Comparison of ENCODE assay signal across 8 mouse cellular contexts in genomic region chr12:22030717-22031116, GRCm38 (mm10).
DNase-seq lines count a peak whose midpoint lies in the region; ATAC-seq lines count a peak whose summit lies in the region.
"Not testable (repeated sequence)": the region's sequence is repeated elsewhere in the genome, so short reads cannot be mapped to it uniquely, and the experiment has no call there.

No protein-coding gene starts in this region.

- H3K27me3 ChIP-seq in forebrain, embryonic 10.5 days (ENCODE audit: poor library complexity, severe bottlenecking); heart, embryonic 15.5 days; limb, embryonic 11.5 days (ENCODE audit: control insufficient read depth, insufficient read depth, low read length); midbrain, embryonic 11.5 days (ENCODE audit: control insufficient read depth, insufficient read depth, low read length); stomach, embryonic 15.5 days (replicated peaks): not testable (repeated sequence)

- not testable (repeated sequence) for H3K27ac ChIP-seq in forebrain, embryonic 10.5 days; heart, embryonic 15.5 days; limb, embryonic 11.5 days (replicated peaks; ENCODE audit: low read depth, low read length); midbrain, embryonic 11.5 days (ENCODE audit: low read depth, low read length); stomach, embryonic 15.5 days

- peak; percentile 36 for DNase-seq in 416B (ENCODE audit: low read depth)
- peak; percentile 55 for DNase-seq in adrenal gland, postnatal 10 days
- DNase-seq in forebrain, embryonic 10.5 days (ENCODE audit: extremely low spot score, low spot score) = not testable (repeated sequence)
- DNase-seq in kidney, adult 11 months = peak; percentile 1
- DNase-seq in limb, embryonic 11.5 days (ENCODE audit: low spot score) = peak; percentile 55
- DNase-seq in midbrain, embryonic 11.5 days (ENCODE audit: low spot score, missing footprints) = peak; percentile 69

- H3K4me3 ChIP-seq in forebrain, embryonic 10.5 days = peak overlapping the region; percentile 37
- H3K4me3 ChIP-seq in heart, embryonic 15.5 days = peak overlapping the region; percentile 21; the same call in 1 of the 2 replicates
- H3K4me3 ChIP-seq in limb, embryonic 11.5 days (ENCODE audit: low read depth, low read length) = peak overlapping the region; percentile 28
- H3K4me3 ChIP-seq in midbrain, embryonic 11.5 days (ENCODE audit: low read depth, low read length) = not testable (repeated sequence)
- H3K4me3 ChIP-seq in stomach, embryonic 15.5 days (replicated peaks) = peak overlapping the region; percentile 23

- not testable (repeated sequence) for H3K36me3 ChIP-seq in forebrain, embryonic 10.5 days (replicated peaks); heart, embryonic 15.5 days; limb, embryonic 11.5 days (ENCODE audit: control insufficient read depth, insufficient read depth, low read length); midbrain, embryonic 11.5 days (ENCODE audit: control insufficient read depth, insufficient read depth, low read length); stomach, embryonic 15.5 days

- H3K4me1 ChIP-seq in forebrain, embryonic 10.5 days; heart, embryonic 15.5 days (replicated peaks); limb, embryonic 11.5 days (ENCODE audit: control insufficient read depth, insufficient read depth, low read length); midbrain, embryonic 11.5 days (ENCODE audit: control insufficient read depth, insufficient read depth, low read length); stomach, embryonic 15.5 days: not testable (repeated sequence)

- ATAC-seq in heart, embryonic 15.5 days (replicated peaks; ENCODE audit: insufficient number of reproducible peaks, insufficient read depth, low FRiP score, low read depth); limb, embryonic 11.5 days (ENCODE audit: insufficient number of reproducible peaks, low FRiP score, low TSS enrichment, low read depth); midbrain, embryonic 11.5 days (ENCODE audit: low FRiP score); stomach, embryonic 15.5 days (ENCODE audit: insufficient read depth, low FRiP score, low read depth): not testable (repeated sequence)

- not testable (repeated sequence) for H3K4me2 ChIP-seq in heart, embryonic 15.5 days; midbrain, embryonic 11.5 days
- H3K4me2 ChIP-seq in limb, embryonic 11.5 days (ENCODE audit: low read depth, severe bottlenecking) = peak overlapping the region; percentile 22; the same call in 1 of the 2 replicates
- peak overlapping the region; percentile 33 for H3K4me2 ChIP-seq in stomach, embryonic 15.5 days

- H3K9me3 ChIP-seq in forebrain, embryonic 10.5 days = peaks cover 13% of the 10 kb centered on the region
- H3K9me3 ChIP-seq in heart, embryonic 15.5 days (replicated peaks); limb, embryonic 11.5 days (ENCODE audit: control insufficient read depth, low read length); midbrain, embryonic 11.5 days (ENCODE audit: control insufficient read depth, low read length); stomach, embryonic 15.5 days: not testable (repeated sequence)

- H3K9ac ChIP-seq in heart, embryonic 15.5 days; limb, embryonic 11.5 days (ENCODE audit: low read length); midbrain, embryonic 11.5 days (ENCODE audit: low read length); stomach, embryonic 15.5 days: not testable (repeated sequence)

- 8% methylated on average over 25 of the region's 45 CpGs for WGBS in forebrain, embryonic 10.5 days
- WGBS in heart, embryonic 15.5 days = 2% methylated on average over 39 of the region's 45 CpGs
- WGBS in limb, embryonic 11.5 days = 2% methylated on average over 31 of the region's 45 CpGs
- 7% methylated on average over 35 of the region's 45 CpGs for WGBS in midbrain, embryonic 11.5 days
- WGBS in stomach, embryonic 15.5 days = 6% methylated on average over 45 of the region's 45 CpGs
